Mouse (Mus musculus): ENCODE results near the gene Ppia. TPM values are rescaled to one million over a fixed set of nuclear protein-coding genes. Genes with fewer than 3 reads are reported as not detected.

Gene Ppia
- polyA plus RNA-seq, 1 experiment = 1,237 TPM

- no peak for DNase-seq
- Histone ChIP-seq H3K4me3 (ENCODE audit: insufficient read depth, low read depth, low read length) (no peak overlapping the region), H3K27ac (ENCODE audit: insufficient read depth, low read depth, low read length) (no peak overlapping the region), H3K36me3 (ENCODE audit: control insufficient read depth, insufficient read depth, low read length) (no peaks in the 10 kb centered on the region), H3K27me3 (replicated peaks; ENCODE audit: control insufficient read depth, insufficient read depth, low read length) (no peaks in the 10 kb centered on the region), H3K4me1 (ENCODE audit: control insufficient read depth, insufficient read depth, low read length) (no peaks in the 10 kb centered on the region)
- TF ChIP-seq CTCF (conservative IDR thresholded peaks at IDR 0.05; ENCODE audit: insufficient read depth, insufficient read length, low read depth, low read length) (no peak), POLR2A (IDR thresholded peaks at IDR 0.05; ENCODE audit: low read depth, low read length) (no peak)
- 89% methylated on average over 6 of the region's 6 CpGs for WGBS
Measured at GRCm38 (mm10) chr11:6380916-6381315, 34.3 kb upstream of the Ppia start.

- H3K4me1 ChIP-seq (ENCODE audit: control insufficient read depth, insufficient read depth, low read length) = peaks cover 16% of the 10 kb centered on the region
- no peak overlapping the region for H3K4me3 ChIP-seq (ENCODE audit: insufficient read depth, low read depth, low read length)
- 0 out of 2 replicates have a peak overlapping the region, but pooled peaks have one; percentile 90 for H3K27ac ChIP-seq (ENCODE audit: insufficient read depth, low read depth, low read length)
- TF ChIP-seq POLR2A (IDR thresholded peaks at IDR 0.05; ENCODE audit: low read depth, low read length) = no peak
- TF ChIP-seq CTCF (conservative IDR thresholded peaks at IDR 0.05; ENCODE audit: insufficient read depth, insufficient read length, low read depth, low read length) = no peak
- DNase-seq = peak; percentile 53
- no peaks in the 10 kb centered on the region for H3K36me3 ChIP-seq (ENCODE audit: control insufficient read depth, insufficient read depth, low read length)
- WGBS = 82% methylated on average over 6 of the region's 6 CpGs
- H3K27me3 ChIP-seq (replicated peaks; ENCODE audit: control insufficient read depth, insufficient read depth, low read length) = no peaks in the 10 kb centered on the region
Measured at GRCm38 (mm10) chr11:6388126-6388725, 27.0 kb upstream of the Ppia start.

- TF ChIP-seq POLR2A (IDR thresholded peaks at IDR 0.05; ENCODE audit: low read depth, low read length) = peak; percentile 74
- no peak for TF ChIP-seq CTCF (conservative IDR thresholded peaks at IDR 0.05; ENCODE audit: insufficient read depth, insufficient read length, low read depth, low read length)
- Histone ChIP-seq H3K4me1 (ENCODE audit: control insufficient read depth, insufficient read depth, low read length) (peaks cover 16% of the 10 kb centered on the region), H3K36me3 (ENCODE audit: control insufficient read depth, insufficient read depth, low read length) (no peaks in the 10 kb centered on the region), H3K4me3 (ENCODE audit: insufficient read depth, low read depth, low read length) (peak within 1 kb of the TSS; percentile 73), H3K27me3 (replicated peaks; ENCODE audit: control insufficient read depth, insufficient read depth, low read length) (no peaks in the 10 kb centered on the region), H3K27ac (ENCODE audit: insufficient read depth, low read depth, low read length) (peak within 1 kb of the TSS; percentile 90)
- peak; percentile 97 for DNase-seq
- WGBS = 8% methylated on average over 59 of the region's 60 CpGs
Measured at GRCm38 (mm10) chr11:6388726-6389413, 26.4 kb upstream of the Ppia start, which contains the start of gene Zmiz2. Zmiz2 (plus strand) TSS chr11:6389074.

- H3K27me3 ChIP-seq (replicated peaks; ENCODE audit: control insufficient read depth, insufficient read depth, low read length) = no peaks in the 10 kb centered on the region
- no peak for DNase-seq
- no peak for TF ChIP-seq CTCF (conservative IDR thresholded peaks at IDR 0.05; ENCODE audit: insufficient read depth, insufficient read length, low read depth, low read length)
- TF ChIP-seq POLR2A (IDR thresholded peaks at IDR 0.05; ENCODE audit: low read depth, low read length) = no peak
- H3K4me3 ChIP-seq (ENCODE audit: insufficient read depth, low read depth, low read length) = peak overlapping the region; percentile 59
- 6% methylated on average over 43 of the region's 43 CpGs for WGBS
- H3K27ac ChIP-seq (ENCODE audit: insufficient read depth, low read depth, low read length) = peak overlapping the region; percentile 15; the same call in 1 of the 2 replicates
- no peaks in the 10 kb centered on the region for H3K36me3 ChIP-seq (ENCODE audit: control insufficient read depth, insufficient read depth, low read length)
- H3K4me1 ChIP-seq (ENCODE audit: control insufficient read depth, insufficient read depth, low read length) = peaks cover 16% of the 10 kb centered on the region
Measured at GRCm38 (mm10) chr11:6389483-6389921, 25.7 kb upstream of the Ppia start.

- no peaks in the 10 kb centered on the region for H3K36me3 ChIP-seq (ENCODE audit: control insufficient read depth, insufficient read depth, low read length)
- peaks cover 16% of the 10 kb centered on the region for H3K4me1 ChIP-seq (ENCODE audit: control insufficient read depth, insufficient read depth, low read length)
- H3K27me3 ChIP-seq (replicated peaks; ENCODE audit: control insufficient read depth, insufficient read depth, low read length) = no peaks in the 10 kb centered on the region
- H3K4me3 ChIP-seq (ENCODE audit: insufficient read depth, low read depth, low read length) = peak overlapping the region; percentile 30
- WGBS = 72% methylated on average over 8 of the region's 8 CpGs
- DNase-seq = no peak
- TF ChIP-seq POLR2A (IDR thresholded peaks at IDR 0.05; ENCODE audit: low read depth, low read length) = no peak
- TF ChIP-seq CTCF (conservative IDR thresholded peaks at IDR 0.05; ENCODE audit: insufficient read depth, insufficient read length, low read depth, low read length) = no peak
- no peak overlapping the region for H3K27ac ChIP-seq (ENCODE audit: insufficient read depth, low read depth, low read length)
Measured at GRCm38 (mm10) chr11:6390376-6391053, 24.7 kb upstream of the Ppia start.

GRCm38 (mm10) chr11:6391516-6392276 lies 23.5 kb upstream of the Ppia start:
- no peak overlapping the region for H3K4me3 ChIP-seq (ENCODE audit: insufficient read depth, low read depth, low read length)
- TF ChIP-seq CTCF (conservative IDR thresholded peaks at IDR 0.05; ENCODE audit: insufficient read depth, insufficient read length, low read depth, low read length) = no peak
- no peak for TF ChIP-seq POLR2A (IDR thresholded peaks at IDR 0.05; ENCODE audit: low read depth, low read length)
- H3K4me1 ChIP-seq (ENCODE audit: control insufficient read depth, insufficient read depth, low read length) = peaks cover 16% of the 10 kb centered on the region
- H3K27me3 ChIP-seq (replicated peaks; ENCODE audit: control insufficient read depth, insufficient read depth, low read length) = no peaks in the 10 kb centered on the region
- H3K36me3 ChIP-seq (ENCODE audit: control insufficient read depth, insufficient read depth, low read length) = no peaks in the 10 kb centered on the region
- H3K27ac ChIP-seq (ENCODE audit: insufficient read depth, low read depth, low read length) = no peak overlapping the region
- 80% methylated on average over 8 of the region's 8 CpGs for WGBS
- DNase-seq = no peak
